Mouse (Mus musculus): ENCODE data around the gene Muc5b. TPM values are rescaled to one million over a fixed set of nuclear protein-coding genes. Genes with fewer than 3 reads are reported as not detected.
"Not testable (repeated sequence)": the region's sequence is repeated elsewhere in the genome, so short reads cannot be mapped to it uniquely, and the experiment has no call there.

Muc5b gene
- polyA plus RNA-seq (2014; fragmentation: Nextera tagmentation; extraction: Ambion mirVana) = 0.01 TPM in 2 replicates

DNA sequence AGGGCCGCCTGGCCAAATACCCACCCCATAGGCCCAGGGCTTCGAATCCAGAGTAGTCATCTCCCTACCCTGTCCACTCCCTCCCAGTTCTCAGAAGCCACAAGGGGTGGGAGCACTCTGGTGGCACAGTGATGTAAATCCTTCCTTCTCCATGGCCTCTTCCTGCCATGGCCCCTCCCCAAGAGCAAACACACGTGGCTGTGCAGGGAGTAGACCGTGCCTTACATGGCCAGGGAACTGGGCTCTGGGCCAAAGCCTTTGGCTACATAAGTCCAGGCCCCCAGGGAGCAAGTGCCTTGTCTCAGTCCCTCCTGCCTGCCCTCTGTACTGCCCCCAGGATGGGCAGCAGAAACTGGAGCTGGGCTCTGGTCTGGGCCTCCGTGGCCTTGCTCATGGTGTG is at the start of gene Muc5b:
Gene Muc5b, plus strand, starts transcription at position 292 of the 400 bp plus-strand sequence.
- Histone ChIP-seq H3K36me3 (ENCODE audit: control insufficient read depth, insufficient read depth, low read length) (no peaks in the 10 kb centered on the region), H3K4me1 (ENCODE audit: control insufficient read depth, insufficient read depth, low read length) (no peaks in the 10 kb centered on the region), H3K4me2 (replicated peaks; ENCODE audit: low read depth, low read length) (no peak within 1 kb of the TSS), H3K27ac (ENCODE audit: low read depth, low read length) (no peak within 1 kb of the TSS), H3K27me3 (ENCODE audit: control insufficient read depth, insufficient read depth, low read length) (no peaks in the 10 kb centered on the region), H3K9me3 (ENCODE audit: control insufficient read depth, low read length) (no peaks in the 10 kb centered on the region), H3K4me3 (ENCODE audit: low read length) (no peak within 1 kb of the TSS), H3K9ac (ENCODE audit: low read depth, low read length) (no peak within 1 kb of the TSS)
- 64% methylated on average over 5 of the region's 5 CpGs for WGBS
- no peak for ATAC-seq (ENCODE audit: low FRiP score, low TSS enrichment)

GRCm38 (mm10) chr7:141794251-141794650 is 44.6 kb upstream of the Muc5b start:
- ATAC-seq (ENCODE audit: low FRiP score, low TSS enrichment) = no peak
- no peaks in the 10 kb centered on the region for H3K27me3 ChIP-seq (ENCODE audit: control insufficient read depth, insufficient read depth, low read length)
- no peak overlapping the region for H3K4me2 ChIP-seq (replicated peaks; ENCODE audit: low read depth, low read length)
- H3K9me3 ChIP-seq (ENCODE audit: control insufficient read depth, low read length) = peaks cover 10% of the 10 kb centered on the region
- no peak overlapping the region for H3K27ac ChIP-seq (ENCODE audit: low read depth, low read length)
- H3K4me1 ChIP-seq (ENCODE audit: control insufficient read depth, insufficient read depth, low read length) = no peaks in the 10 kb centered on the region
- H3K36me3 ChIP-seq (ENCODE audit: control insufficient read depth, insufficient read depth, low read length) = no peaks in the 10 kb centered on the region
- WGBS = 88% methylated on average over 1 of the region's 1 CpGs
- no peak overlapping the region for H3K4me3 ChIP-seq (ENCODE audit: low read length)
- H3K9ac ChIP-seq (ENCODE audit: low read depth, low read length) = no peak overlapping the region

DNA sequence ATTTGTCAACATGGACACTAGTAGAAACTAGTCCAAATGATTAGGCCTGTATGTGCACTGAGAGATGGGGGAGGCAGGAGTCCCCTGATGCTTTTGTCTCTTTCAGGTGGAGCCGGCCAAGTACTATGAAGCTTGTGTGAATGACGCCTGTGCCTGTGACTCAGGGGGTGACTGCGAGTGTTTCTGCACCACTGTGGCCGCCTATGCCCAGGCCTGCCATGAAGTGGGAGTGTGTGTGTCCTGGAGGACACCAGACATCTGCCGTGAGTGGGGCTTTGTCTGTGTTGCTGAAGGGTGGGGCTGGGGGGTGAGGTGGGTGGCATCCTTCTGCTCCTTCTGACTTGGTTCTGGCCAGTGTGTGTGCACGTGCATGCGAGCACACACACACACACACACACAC is 35.7 kb upstream of the Muc5b start:
- H3K27ac ChIP-seq (ENCODE audit: low read depth, low read length) = no peak overlapping the region

DNA sequence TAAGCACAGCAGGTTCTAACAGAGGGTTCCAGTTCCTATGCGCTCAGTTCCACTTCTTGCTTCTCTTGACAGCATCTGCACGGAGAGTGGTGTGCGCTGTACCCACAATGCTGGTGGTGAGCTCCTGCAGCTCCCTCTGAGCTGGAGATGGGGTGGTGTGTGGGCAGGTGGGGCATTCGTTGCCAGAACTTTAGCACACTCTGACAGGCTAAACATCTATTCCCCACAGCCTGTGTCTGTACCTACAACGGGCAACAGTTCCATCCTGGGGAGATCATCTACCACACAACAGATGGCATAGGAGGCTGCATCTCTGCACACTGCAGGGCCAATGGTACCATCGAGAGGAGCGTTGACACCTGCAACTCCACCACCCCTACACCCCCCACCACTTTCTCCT is 33.5 kb upstream of the Muc5b start:
- ATAC-seq (ENCODE audit: low FRiP score, low TSS enrichment) = no peak
- H3K4me3 ChIP-seq (ENCODE audit: low read length) = no peak overlapping the region
- no peak overlapping the region for H3K27ac ChIP-seq (ENCODE audit: low read depth, low read length)
- H3K4me1 ChIP-seq (ENCODE audit: control insufficient read depth, insufficient read depth, low read length) = no peaks in the 10 kb centered on the region
- no peaks in the 10 kb centered on the region for H3K36me3 ChIP-seq (ENCODE audit: control insufficient read depth, insufficient read depth, low read length)
- H3K4me2 ChIP-seq (replicated peaks; ENCODE audit: low read depth, low read length) = no peak overlapping the region
- no peaks in the 10 kb centered on the region for H3K27me3 ChIP-seq (ENCODE audit: control insufficient read depth, insufficient read depth, low read length)
- H3K9me3 ChIP-seq (ENCODE audit: control insufficient read depth, low read length) = no peaks in the 10 kb centered on the region
- no peak overlapping the region for H3K9ac ChIP-seq (ENCODE audit: low read depth, low read length)
- 88% methylated on average over 7 of the region's 7 CpGs for WGBS

More for the DNA sequence above, 35.7 kb upstream of the Muc5b start:
- Histone ChIP-seq H3K36me3 (ENCODE audit: control insufficient read depth, insufficient read depth, low read length) (no peaks in the 10 kb centered on the region), H3K4me2 (replicated peaks; ENCODE audit: low read depth, low read length) (no peak overlapping the region), H3K9me3 (ENCODE audit: control insufficient read depth, low read length) (peaks cover 3% of the 10 kb centered on the region; the same call in 1 of the 2 replicates), H3K4me3 (ENCODE audit: low read length) (no peak overlapping the region), H3K4me1 (ENCODE audit: control insufficient read depth, insufficient read depth, low read length) (no peaks in the 10 kb centered on the region), H3K27me3 (ENCODE audit: control insufficient read depth, insufficient read depth, low read length) (no peaks in the 10 kb centered on the region), H3K9ac (ENCODE audit: low read depth, low read length) (no peak overlapping the region)
- no peak for ATAC-seq (ENCODE audit: low FRiP score, low TSS enrichment)
- WGBS = 80% methylated on average over 7 of the region's 7 CpGs

GRCm38 (mm10) chr7:141807823-141808222 is 31.0 kb upstream of the Muc5b start:
- H3K4me3 ChIP-seq (ENCODE audit: low read length) = not testable (repeated sequence)

DNA sequence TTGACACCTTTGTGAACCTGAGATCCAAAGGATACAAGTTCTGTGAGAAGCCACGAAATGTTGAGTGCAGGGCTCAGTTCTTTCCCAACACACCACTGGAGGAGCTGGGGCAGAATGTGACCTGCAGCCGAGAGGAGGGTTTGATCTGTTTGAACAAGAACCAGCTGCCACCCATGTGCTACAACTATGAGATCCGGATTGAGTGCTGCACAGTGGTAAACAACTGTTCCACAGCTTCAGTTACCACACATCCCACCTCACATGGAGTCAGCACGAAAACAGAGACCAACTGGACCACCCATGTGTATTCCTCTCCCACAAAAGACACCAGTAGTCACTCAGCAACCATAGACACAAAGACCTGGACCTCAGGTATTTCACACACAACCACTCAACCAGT is 28.9 kb upstream of the Muc5b start:
- H3K4me1 ChIP-seq (ENCODE audit: control insufficient read depth, insufficient read depth, low read length); H3K4me2 ChIP-seq (replicated peaks; ENCODE audit: low read depth, low read length); H3K27me3 ChIP-seq (ENCODE audit: control insufficient read depth, insufficient read depth, low read length); H3K27ac ChIP-seq (ENCODE audit: low read depth, low read length); H3K36me3 ChIP-seq (ENCODE audit: control insufficient read depth, insufficient read depth, low read length); ATAC-seq (ENCODE audit: low FRiP score, low TSS enrichment); H3K9me3 ChIP-seq (ENCODE audit: control insufficient read depth, low read length); H3K9ac ChIP-seq (ENCODE audit: low read depth, low read length); H3K4me3 ChIP-seq (ENCODE audit: low read length): not testable (repeated sequence)
- WGBS = no CpG with 5 or more reads among the region's 4 CpGs

More at GRCm38 (mm10) chr7:141807823-141808222, 31.0 kb upstream of the Muc5b start:
- not testable (repeated sequence) for H3K27me3 ChIP-seq (ENCODE audit: control insufficient read depth, insufficient read depth, low read length); ATAC-seq (ENCODE audit: low FRiP score, low TSS enrichment); H3K27ac ChIP-seq (ENCODE audit: low read depth, low read length); H3K9me3 ChIP-seq (ENCODE audit: control insufficient read depth, low read length); H3K36me3 ChIP-seq (ENCODE audit: control insufficient read depth, insufficient read depth, low read length); H3K9ac ChIP-seq (ENCODE audit: low read depth, low read length); H3K4me2 ChIP-seq (replicated peaks; ENCODE audit: low read depth, low read length); H3K4me1 ChIP-seq (ENCODE audit: control insufficient read depth, insufficient read depth, low read length)
- no CpG with 5 or more reads among the region's 4 CpGs for WGBS

GRCm38 (mm10) chr7:141813321-141813720 is 25.5 kb upstream of the Muc5b start:
- H3K27ac ChIP-seq (ENCODE audit: low read depth, low read length) = no peak overlapping the region
- no peak overlapping the region for H3K4me2 ChIP-seq (replicated peaks; ENCODE audit: low read depth, low read length)
- no peaks in the 10 kb centered on the region for H3K27me3 ChIP-seq (ENCODE audit: control insufficient read depth, insufficient read depth, low read length)
- H3K36me3 ChIP-seq (ENCODE audit: control insufficient read depth, insufficient read depth, low read length) = no peaks in the 10 kb centered on the region
- no peaks in the 10 kb centered on the region for H3K9me3 ChIP-seq (ENCODE audit: control insufficient read depth, low read length)
- no peaks in the 10 kb centered on the region for H3K4me1 ChIP-seq (ENCODE audit: control insufficient read depth, insufficient read depth, low read length)
- H3K9ac ChIP-seq (ENCODE audit: low read depth, low read length) = no peak overlapping the region
- ATAC-seq (ENCODE audit: low FRiP score, low TSS enrichment) = no peak
- no peak overlapping the region for H3K4me3 ChIP-seq (ENCODE audit: low read length)
- WGBS = 87% methylated on average over 4 of the region's 4 CpGs

GRCm38 (mm10) chr7:141815361-141815760 is 23.5 kb upstream of the Muc5b start:
- ATAC-seq (ENCODE audit: low FRiP score, low TSS enrichment) = no peak
- 80% methylated on average over 4 of the region's 4 CpGs for WGBS

DNA sequence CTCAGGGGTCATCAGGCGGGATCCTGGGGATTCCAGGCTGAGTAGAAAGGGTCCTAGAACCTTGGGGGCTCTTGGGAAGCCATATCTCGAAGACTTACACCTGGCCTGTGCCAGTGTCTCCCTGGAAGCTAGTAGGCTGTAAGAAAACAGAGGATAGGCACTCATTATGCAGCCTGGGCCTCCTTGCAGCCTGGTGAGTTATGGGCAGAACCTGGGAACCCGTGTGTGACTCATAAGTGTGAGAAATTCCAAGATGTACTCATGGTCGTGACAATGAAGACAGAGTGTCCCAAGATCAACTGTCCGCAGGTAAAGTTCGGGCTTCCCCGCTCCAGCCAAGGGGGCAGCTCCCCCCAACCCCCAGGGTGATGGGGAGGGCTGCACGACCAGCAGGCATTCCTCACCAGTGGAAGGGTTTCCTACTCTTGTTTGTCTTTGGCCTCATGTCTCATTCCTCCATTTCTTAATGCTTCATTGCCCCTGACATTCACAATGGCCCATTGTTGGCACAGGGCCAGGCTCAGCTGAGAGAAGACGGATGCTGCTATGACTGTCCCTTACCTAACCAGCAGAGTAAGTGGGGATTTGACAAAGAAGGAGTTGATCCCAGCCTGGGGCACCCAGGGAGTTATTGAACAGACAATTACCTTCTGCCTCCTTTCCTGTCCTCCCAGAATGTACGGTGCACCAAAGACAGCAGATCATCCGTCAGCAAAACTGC is 21.4 kb upstream of the Muc5b start:
- WGBS = 65% methylated on average over 11 of the region's 11 CpGs
- H3K9me3 ChIP-seq (ENCODE audit: control insufficient read depth, low read length) = no peaks in the 10 kb centered on the region
- ATAC-seq (ENCODE audit: low FRiP score, low TSS enrichment) = no peak
- H3K9ac ChIP-seq (ENCODE audit: low read depth, low read length) = no peak overlapping the region
- H3K4me1 ChIP-seq (ENCODE audit: control insufficient read depth, insufficient read depth, low read length) = no peaks in the 10 kb centered on the region
- H3K27me3 ChIP-seq (ENCODE audit: control insufficient read depth, insufficient read depth, low read length) = no peaks in the 10 kb centered on the region
- no peaks in the 10 kb centered on the region for H3K36me3 ChIP-seq (ENCODE audit: control insufficient read depth, insufficient read depth, low read length)
- no peak overlapping the region for H3K4me3 ChIP-seq (ENCODE audit: low read length)
- no peak overlapping the region for H3K4me2 ChIP-seq (replicated peaks; ENCODE audit: low read depth, low read length)
- H3K27ac ChIP-seq (ENCODE audit: low read depth, low read length) = no peak overlapping the region

More at GRCm38 (mm10) chr7:141815361-141815760, 23.5 kb upstream of the Muc5b start:
- Histone ChIP-seq H3K9ac (ENCODE audit: low read depth, low read length) (no peak overlapping the region), H3K27me3 (ENCODE audit: control insufficient read depth, insufficient read depth, low read length) (no peaks in the 10 kb centered on the region), H3K36me3 (ENCODE audit: control insufficient read depth, insufficient read depth, low read length) (no peaks in the 10 kb centered on the region), H3K4me3 (ENCODE audit: low read length) (no peak overlapping the region), H3K4me2 (replicated peaks; ENCODE audit: low read depth, low read length) (no peak overlapping the region), H3K27ac (ENCODE audit: low read depth, low read length) (no peak overlapping the region), H3K4me1 (ENCODE audit: control insufficient read depth, insufficient read depth, low read length) (no peaks in the 10 kb centered on the region), H3K9me3 (ENCODE audit: control insufficient read depth, low read length) (no peaks in the 10 kb centered on the region)
